Mouse (Mus musculus) right cerebral cortex, postnatal 4 days (tissue): ENCODE results near the gene Cish.
A peak's percentile ranks its signal among the peaks of the same experiment; 100 is the strongest.

Source experiments
- DNase-seq: peaks from one replicate; pipeline ENCODE4 v3.0.0-alpha.2; 2022

Cish gene

DNA sequence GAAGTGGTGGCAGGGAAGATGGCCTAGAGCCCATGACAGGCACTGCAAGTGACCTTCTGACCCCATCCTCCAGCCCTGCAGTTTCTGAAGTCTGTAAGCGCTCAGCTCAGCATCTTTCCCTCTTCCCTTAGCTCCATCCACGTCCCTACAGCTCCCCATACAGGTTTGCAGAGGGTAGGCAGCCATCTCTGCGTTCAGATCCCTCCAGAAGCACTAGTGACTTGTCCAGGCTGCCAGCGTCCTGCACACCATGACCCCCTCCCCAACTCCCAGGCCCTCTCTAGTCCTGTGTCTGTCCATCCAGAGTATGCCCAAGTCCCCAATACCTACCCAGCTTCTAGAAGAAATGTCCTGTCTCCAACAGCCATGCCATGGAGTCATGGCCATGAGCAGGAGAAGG is 17.7 kb upstream of the Cish start:
- peak; percentile 32 for DNase-seq

DNA sequence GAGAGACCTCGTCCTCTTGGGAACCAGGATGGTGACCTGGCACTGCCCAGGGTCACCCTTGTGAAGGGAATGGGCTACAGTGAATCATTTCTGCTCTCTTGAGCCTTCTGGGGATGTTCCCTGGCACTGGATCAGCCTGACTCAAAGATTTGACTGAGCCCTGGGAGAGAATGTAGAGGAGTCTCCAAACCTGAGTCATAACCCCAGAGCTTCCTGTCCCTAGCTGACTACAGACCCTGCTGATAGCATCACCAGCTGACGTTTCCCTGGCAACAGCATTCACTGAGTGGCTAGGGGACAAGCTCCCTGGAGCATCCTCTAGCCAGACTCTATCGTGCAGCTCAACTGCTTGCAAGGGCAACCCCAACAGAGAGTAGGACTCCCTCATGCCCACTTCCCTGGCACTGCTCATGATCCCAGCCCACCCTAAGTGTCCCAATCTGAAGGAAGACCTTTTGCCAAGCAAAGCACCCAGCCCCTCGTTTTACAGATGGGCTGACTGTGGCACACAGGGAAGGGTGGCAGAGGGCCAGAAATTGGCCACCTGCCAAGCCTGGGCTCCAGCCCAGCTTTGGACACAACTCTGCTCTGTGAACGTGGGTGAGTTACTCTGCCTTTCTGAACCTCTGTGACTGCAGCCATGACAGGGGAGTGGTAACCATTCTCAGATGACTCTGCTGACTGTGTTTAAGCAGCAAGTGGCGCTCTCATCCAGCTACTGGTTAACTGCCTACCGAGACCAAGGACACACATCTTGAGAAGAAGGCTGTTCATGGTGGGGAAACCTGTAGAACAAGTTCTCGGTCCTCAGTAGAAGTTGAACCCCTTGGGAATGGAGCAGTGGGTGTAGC is 17.1 kb upstream of the Cish start:
- peak; percentile 50 for DNase-seq

DNA sequence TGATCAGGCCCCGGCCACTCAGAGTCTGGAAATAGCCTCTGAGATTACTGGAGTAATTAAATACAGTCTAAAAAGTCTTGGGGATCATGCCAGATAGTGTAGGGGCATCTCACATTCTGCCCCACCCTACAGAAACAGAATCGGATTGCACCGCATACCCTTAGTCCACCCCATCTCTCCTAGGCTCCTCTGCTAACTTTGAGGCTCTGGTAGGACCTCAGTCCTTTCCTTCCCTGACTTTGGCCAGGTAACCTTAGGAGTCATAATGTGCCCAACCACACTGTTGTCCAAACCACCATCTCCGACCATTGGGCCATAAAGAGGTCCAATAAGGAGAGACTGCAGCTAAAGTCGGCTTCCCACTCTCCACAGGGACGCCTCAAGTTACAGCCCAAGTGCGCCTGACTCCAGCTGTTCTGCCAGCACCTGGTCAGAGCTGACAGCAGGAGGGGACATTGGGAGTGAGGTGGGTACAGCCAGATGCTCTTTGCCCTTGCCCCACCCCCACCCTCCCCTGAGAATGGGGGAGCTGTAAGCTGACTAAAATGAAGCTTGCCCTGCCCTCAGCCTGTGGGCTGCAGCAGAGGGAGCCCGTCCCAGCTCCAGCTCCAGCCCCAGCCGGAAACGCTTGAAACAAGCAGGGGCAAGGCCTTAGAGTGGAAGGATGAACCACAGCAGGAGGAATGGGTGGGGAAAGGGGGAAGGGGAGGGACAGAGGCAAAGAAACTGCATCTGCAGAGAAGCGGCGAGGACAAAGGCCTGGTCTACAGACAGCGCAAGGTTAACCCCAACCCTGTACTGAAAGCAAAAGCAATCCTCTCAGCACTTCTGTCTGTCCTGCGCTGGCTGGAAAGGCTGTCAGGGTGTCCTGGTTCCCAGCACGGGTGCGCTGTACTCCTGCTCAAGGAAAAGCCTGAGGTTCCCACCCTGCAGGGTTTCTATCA is 16.2 kb upstream of the Cish start:
- no peak for DNase-seq

DNA sequence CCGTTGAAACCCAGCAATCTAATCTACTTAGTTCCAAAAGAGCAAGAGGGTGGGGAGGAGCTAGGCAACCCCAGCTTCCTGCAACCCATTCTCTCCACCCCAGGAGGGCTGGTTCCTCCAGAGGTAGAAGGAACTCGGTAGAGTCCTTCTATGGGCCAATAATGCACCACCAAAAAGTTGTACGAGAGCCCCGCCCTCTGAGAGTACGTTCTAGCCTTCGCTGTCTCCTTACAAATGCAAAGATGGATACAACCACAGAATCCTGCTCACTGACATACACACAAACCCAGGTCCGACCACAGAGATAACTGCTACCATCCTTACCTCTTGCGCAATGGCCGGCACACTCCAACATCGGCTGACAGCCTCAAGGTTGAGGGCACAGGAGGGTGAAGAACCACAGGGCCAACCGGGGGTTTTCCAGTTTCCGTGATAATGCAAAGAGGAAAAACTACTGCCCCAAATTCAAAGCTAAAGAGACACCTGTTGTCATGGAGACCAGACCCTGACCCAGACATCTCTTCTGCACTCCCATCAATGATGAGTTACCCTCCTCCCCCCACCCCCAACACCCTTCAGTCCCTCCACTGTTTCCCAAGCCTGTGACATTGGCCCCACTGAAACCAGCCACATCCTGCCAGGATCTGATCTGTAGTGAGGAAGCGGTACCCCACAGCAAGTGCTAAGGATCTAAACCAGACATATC is 15.4 kb upstream of the Cish start:
- DNase-seq = no peak

DNA sequence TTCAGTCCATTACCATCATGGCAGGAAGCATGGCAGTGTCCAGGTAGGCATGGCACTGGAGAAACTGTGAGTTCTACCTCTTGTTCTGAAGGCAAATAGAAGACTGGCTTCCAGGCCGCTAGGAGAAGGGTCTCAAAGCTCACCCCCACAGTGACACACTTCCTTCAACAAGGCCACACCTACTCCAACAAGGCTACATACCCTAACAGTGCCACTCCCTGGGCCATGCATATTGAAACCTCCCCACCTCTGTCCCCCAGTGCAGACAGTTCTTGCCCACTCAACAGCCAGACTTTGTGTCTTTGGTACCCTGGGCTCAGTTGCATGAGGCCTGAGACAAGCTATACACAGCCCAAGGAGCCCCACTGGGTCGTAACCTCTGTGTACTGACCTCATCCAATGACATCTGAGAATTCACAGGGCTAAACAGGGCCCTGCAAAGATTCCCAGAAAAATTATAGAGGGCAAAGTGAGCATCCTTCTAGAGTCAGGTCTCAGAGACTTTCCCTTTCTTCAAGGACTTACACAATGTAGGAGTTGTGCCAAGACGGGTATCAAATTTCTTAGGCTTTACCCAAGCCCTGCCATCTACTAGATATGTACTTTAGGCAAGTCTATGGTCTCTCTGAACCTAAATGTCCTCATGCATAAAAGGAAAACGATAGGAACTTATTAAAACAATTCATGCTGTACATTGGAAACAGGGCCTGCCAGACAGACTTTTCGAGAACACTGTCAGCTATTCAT is 14.4 kb upstream of the Cish start:
- no peak for DNase-seq

DNA sequence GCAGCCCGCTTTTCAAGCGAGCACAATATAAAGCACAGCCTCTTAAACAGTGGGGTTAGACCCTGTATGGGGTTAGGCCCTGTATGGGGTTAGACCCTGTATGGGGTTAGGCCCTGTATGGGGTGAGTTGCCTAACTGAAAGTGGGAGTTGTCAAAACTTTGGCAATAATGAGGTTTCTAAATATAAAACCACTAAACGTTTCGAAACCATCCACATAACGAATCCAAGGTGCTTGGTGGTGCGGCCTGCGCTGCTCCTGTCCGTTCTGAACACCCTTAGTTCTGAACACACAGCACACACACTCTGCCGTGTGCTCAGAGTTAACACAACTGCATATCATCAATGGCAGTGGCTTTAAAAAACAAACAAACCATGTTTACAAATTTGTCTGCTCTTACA is 12.9 kb upstream of the Cish start:
- no peak for DNase-seq

DNA sequence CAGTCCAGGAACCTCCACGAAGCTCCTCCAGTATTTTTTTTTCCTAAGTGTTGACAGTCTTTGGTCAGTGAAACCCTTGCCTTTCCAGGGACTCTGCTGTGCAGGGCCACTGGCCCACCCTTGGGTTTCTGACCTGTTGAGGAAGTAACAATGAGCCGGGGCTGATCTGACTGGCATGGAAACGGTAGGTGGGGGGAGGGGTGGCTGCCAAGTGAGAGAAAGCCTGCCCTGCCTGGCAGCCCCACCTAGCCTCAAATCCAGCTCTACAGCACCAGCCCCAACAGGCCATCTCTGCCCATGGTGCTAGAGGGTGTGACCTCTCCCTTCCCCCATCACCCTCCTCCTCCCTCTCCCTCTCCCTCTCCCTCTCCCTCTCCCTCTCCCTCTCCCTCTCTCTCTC is 10.8 kb upstream of the Cish start:
- no peak for DNase-seq

DNA sequence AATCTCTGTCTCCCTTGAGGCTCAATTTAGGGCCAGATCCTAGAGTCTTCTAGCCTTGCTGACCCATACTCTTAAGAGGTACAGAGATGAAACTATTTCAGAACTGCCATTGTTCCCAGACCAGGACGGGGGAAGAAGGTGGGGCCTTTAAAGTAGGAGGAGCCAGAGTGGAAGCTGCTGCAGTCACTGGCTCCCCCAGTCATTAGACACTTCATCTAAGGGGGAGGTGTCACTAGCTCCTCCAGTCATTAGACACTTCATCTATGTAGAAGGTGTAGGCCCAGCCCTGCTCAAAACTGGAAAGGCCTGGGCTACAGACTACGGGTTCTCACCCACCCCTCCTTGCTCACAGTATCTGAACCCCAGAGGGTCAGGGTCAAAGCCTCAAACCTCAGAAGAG is 8.5 kb upstream of the Cish start:
- DNase-seq = no peak

DNA sequence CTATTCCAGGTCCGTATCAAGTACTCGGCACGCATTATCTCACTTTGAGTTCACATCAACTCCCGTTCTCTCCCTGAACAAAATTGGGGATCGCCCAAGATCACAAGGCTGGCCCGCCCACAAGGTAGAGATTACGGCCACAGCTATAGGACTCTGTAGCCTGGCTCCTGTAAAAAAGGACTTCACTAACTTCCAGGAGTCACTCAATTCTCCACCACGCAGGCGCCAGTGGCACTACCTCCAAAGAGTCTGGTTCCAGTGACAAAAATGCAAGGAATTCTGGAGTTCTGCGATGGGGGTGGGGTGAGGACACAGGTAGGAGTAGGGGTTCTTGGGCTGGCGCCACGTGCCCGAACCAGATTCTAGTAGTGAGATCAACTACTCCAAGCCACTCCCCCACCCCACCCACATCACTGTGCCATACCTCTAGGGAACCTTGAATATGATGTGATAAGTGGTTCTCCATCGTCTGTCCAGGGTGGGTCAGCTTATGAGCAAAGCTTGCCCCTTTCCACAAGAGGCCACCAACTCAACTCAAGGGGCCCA is 7.6 kb upstream of the Cish start:
- DNase-seq = no peak

DNA sequence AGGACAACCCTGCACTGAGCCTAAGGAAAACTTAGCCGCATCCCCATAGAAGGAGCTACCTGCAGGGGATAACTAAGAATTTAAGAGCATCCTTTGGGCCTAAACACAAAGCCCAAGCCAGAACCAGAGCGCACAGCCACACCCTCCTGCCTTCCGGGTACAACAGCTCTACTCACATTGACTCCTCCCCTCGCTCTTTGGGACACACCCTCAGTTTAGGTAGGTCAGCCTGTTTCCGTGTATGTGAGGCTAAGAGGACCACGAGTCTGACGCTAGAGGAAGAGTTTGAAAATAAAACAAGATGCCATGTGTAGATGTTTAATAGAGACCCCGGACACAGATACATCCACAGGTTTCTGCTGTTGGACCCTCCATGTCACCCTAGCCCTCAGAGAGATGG is 7.1 kb upstream of the Cish start:
- no peak for DNase-seq

DNA sequence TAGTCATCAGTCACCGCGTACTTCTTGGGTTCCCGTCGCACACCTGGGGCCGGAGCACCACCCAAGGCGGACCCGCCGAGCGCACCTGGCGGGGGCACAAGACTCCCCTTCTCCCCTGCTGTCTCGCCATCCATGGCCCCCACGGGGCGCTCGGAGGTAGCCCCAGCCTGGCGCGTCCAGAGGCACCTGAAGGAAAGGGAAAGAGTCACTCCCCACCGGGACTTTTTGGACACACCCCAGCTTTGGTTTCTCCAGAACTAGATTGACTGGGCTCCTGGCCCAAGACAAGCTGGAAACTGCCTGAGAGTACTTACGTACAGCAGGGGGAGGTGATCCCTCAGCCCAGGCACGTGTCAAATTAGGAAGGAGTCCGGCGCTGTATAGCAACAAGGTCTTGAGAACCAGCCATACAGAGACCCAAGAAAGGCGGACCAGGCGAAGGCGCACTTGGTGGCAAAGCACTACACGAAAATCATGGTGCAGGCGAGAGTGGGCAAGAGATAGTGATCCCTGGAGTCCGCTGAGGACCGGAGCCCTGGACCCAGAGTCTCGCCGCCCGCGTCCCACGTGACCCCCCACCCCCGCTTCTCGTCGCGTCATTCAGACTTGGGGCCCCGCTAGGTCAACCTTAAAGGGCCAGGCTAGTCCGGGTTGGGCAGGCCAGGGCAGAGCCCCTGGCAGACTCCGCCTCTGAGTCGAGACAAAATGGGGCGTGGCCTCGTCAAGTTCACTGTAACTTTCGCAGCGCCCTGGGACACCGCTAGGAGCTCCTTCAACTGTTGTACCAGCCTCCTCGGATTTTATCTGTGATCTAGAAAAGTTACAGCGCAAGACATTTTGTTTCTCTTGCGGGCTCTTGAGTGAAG is 6.4 kb upstream of the Cish start, which contains the start of gene Mapkapk3:
TSS of gene Mapkapk3 (minus strand) at position 667 of the 866 bp plus-strand sequence.
- DNase-seq = peak; percentile 48

DNA sequence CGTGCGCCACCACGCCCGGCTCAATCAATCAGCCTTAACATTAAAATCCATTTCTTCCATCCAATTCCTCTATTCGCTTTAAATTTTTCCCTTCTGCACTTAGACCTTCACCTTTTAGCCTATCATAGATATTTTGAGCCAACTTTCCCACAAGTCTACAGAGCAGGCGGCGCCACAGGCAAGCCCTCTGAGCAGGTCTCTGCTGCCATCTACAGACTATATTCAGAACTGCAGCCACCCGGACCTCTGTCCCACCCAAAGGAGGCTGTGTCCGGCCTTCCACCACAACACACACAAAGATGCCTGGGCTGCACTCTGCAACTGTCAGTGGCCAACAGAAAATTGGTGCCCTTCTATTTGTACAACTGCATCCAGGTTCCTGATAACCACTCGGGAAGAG is 4.9 kb upstream of the Cish start:
- DNase-seq = peak; percentile 84

DNA sequence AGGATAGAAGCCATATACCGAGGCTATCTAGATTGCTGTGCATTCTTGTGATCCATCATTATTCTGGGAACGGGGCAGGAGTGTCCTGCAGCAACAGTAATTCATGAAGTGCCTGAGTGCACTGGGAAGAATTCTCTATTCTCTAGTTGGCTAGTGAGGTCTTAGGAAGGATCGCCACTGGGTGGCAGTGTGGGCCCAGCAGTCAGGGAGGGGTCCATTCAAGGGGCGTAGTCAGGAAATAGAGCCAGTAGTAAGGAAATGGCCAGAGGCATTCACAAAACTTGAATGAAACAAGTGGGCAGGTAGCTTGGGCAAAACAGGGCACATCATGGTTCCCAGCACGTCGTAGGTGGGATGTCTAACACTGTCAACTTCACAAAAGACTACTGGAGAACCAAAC is 1.6 kb upstream of the Cish start:
- DNase-seq = peak; percentile 87

DNA sequence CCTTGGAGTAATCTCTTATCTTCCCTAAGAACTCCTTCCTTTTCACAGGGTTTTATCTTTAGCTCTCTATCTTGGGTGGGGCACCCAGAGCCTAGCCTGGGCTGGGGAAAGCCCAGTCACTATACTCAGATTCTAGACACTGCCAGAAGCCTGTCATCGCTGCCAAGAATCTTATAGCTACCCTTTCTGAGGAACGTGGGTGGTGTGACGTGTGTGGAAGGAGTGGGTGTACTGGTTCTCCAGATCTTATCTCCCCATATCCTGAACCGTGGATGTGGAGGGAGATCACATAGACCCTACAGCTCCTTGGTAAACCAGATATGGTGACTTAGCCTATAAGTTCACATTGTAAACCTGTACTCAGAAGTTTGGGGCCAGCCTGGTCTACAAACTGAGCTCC is 210 bp upstream of the Cish start:
- no peak for DNase-seq

DNA sequence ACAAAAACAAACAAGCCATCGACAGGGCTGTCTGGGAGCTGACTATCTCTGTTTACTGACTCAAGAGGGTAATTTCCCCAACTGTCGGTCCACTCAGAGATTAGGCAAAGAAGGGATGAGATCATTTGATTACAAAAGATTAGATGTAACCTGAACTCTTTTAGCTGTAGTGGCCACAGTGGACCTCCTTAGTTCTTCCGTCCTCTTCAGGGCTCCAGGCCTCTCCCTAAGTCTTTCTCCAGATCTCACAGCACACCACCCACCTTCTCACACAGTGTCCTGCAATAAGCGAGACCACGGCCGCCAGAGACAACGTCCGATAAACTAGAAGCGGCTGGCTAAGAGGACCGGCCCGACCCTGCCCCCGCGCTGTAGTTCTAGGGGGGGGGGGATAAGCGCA is 215 bp downstream of the Cish start:
- DNase-seq = no peak

DNA sequence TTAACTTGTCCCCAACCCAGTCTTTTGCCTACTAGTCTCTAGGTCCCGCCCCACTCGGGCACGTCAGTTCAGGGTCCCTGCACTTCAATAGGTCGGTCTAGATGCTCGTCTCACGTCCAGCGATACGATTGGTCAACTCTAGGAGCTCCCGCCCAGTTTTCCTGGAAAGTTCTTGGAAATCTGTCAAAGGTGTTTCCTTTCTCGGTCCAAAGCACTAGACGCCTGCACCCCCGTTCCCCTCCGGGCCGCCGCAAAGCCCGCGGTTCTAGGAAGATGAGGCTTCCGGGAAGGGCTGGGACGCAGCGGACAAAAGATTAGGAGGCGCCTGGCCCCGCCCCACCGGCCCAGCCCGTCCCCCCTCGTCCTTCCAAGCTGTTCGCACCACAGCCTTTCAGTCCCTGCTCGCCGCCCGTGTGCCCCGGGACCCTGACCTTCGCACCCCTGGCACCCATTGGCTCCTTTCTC is 707 bp downstream of the Cish start:
- peak; percentile 87 for DNase-seq

DNA sequence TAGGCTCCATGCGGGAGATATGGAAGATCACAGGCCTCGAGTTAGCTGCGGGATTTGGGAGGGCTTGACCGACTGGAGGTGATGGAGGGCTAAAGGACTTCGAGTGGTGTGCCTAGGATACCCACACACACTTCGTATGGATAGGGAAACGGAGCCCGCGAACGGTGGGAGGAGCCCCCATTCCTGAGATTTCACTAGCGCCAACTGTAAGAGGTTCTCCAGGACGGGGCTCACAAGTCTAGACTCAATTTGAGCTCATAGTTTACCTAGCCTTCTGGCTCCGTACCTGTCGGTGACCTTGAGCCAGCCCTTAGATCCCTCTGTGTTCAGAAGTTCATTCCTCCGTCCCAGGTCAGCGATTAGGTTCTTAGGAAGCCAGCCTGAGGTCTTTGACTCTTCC is 1.2 kb downstream of the Cish start:
- DNase-seq = no peak

DNA sequence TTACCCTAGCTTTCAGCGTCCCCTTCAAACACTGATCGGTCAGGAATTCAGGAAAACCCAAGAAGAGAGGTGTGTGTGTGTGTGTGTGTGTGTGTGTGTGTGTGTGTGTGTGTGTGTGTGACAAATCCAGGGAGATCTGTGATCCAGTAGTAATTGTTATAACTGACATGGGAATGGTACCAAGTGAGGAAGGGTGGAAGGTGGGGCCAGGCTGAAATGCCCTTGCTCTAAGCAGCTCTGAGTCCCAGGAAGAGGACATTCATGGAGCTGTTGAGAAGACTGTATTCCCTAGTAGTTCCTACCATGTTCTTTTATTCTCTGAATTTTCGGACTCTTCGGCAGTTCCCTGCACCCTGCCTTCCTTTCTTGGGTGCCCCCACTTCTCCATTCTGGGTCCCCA is 1.8 kb downstream of the Cish start:
- DNase-seq = no peak

DNA sequence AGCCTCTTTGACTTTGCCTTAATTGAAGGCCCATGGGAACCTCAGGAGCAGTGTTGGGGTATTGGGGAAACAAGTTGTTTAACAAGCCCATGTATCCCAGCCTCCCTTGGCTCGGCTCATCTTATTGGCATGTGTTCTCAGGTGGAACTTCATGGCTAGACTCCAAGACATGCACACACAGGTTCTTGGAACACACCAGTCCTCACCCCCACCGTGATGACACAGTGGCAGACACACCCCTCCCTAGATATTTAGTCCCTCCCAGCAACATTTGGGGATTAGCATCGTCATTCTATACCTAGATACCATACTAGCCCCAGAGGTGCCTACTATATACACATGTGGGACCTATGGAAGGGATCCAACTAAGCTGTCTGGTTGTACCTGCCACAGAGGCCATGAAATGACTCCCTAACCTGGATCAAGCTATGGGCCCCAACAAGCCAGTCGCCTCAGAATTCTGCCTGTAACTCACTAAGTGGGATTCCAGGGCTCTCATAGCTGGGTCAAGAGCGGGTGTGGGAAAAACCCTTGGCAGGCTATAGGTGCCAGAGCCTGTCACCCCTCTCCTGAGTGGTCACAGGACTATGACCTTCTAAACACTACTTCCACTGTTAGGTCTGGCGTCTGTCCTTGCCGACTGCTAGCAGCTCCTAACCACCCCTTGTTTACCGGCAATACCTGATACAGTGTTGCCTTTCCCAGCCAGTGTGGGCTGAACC is 2.4 kb downstream of the Cish start:
- DNase-seq = no peak

DNA sequence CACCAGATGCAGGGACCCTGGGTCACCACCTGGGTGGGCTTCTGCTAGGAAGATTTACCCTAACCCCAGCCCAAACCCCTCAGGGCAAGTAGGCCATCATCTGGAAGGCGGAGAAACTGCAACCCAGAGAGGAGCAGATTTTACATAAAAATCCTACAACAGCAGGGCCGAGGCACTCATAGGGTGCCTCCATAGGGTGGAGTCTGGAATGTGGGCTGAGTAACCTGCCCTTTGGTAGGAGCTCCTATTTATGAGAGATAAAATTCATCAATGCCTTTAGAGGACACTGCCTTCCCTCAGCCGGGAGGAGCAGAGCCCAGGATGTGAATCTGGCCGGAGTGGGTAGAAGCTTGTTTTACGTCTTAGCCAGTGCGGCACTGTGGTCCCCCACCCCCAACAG is 3.0 kb downstream of the Cish start:
- DNase-seq = no peak
